Mouse (Mus musculus): ENCODE data around the gene Ptges3. TPM values are rescaled to one million over a fixed set of nuclear protein-coding genes. Genes with fewer than 3 reads are reported as not detected.
"Not testable (repeated sequence)": the region's sequence is repeated elsewhere in the genome, so short reads cannot be mapped to it uniquely, and the experiment has no call there.

The Ptges3 gene
- polyA plus RNA-seq, 1 experiment from 2014 or later, result 278 TPM

- H3K9ac ChIP-seq (ENCODE audit: low read length), result no peak overlapping the region
- H3K9me3 ChIP-seq (replicated peaks; ENCODE audit: control insufficient read depth, low read length), result no peaks in the 10 kb centered on the region
- no peak for ATAC-seq (replicated peaks; ENCODE audit: extremely low read depth, insufficient read depth, low FRiP score)
- H3K27ac ChIP-seq (ENCODE audit: low read length), result no peak overlapping the region
- peak overlapping the region; percentile 15; the same call in 1 of the 2 replicates for H3K4me3 ChIP-seq (ENCODE audit: low read length)
- peaks cover 31% of the 10 kb centered on the region for H3K4me1 ChIP-seq (ENCODE audit: control insufficient read depth, insufficient read depth, low read length)
- 73% methylated on average over 6 of the region's 6 CpGs for WGBS
- H3K27me3 ChIP-seq (ENCODE audit: control insufficient read depth, insufficient read depth, low read length), result no peaks in the 10 kb centered on the region
- peak overlapping the region; percentile 25 for H3K4me2 ChIP-seq (ENCODE audit: low read depth, low read length)
- peaks cover 55% of the 10 kb centered on the region for H3K36me3 ChIP-seq (ENCODE audit: control insufficient read depth, insufficient read depth)
These were observed 27.6 kb downstream of the Ptges3 start for GRCm38 (mm10) chr10:128086391-128086790.

GRCm38 (mm10) chr10:128087216-128087615 is 28.5 kb downstream of the Ptges3 start:
- Histone ChIP-seq H3K36me3 (ENCODE audit: control insufficient read depth, insufficient read depth) (peaks cover 55% of the 10 kb centered on the region), H3K4me1 (ENCODE audit: control insufficient read depth, insufficient read depth, low read length) (peaks cover 32% of the 10 kb centered on the region)
- H3K9me3 ChIP-seq (replicated peaks; ENCODE audit: control insufficient read depth, low read length); H3K27ac ChIP-seq (ENCODE audit: low read length); ATAC-seq (replicated peaks; ENCODE audit: extremely low read depth, insufficient read depth, low FRiP score); H3K9ac ChIP-seq (ENCODE audit: low read length); H3K27me3 ChIP-seq (ENCODE audit: control insufficient read depth, insufficient read depth, low read length); H3K4me3 ChIP-seq (ENCODE audit: low read length); H3K4me2 ChIP-seq (ENCODE audit: low read depth, low read length): not testable (repeated sequence)
- WGBS, result 46% methylated on average over 2 of the region's 2 CpGs

GRCm38 (mm10) chr10:128088181-128088580 is 29.4 kb downstream of the Ptges3 start:
- no peak for ATAC-seq (replicated peaks; ENCODE audit: extremely low read depth, insufficient read depth, low FRiP score)
- H3K9me3 ChIP-seq (replicated peaks; ENCODE audit: control insufficient read depth, low read length), result no peaks in the 10 kb centered on the region
- H3K4me2 ChIP-seq (ENCODE audit: low read depth, low read length), result no peak overlapping the region
- peaks cover 32% of the 10 kb centered on the region for H3K4me1 ChIP-seq (ENCODE audit: control insufficient read depth, insufficient read depth, low read length)
- WGBS, result 85% methylated on average over 5 of the region's 5 CpGs
- peaks cover 55% of the 10 kb centered on the region for H3K36me3 ChIP-seq (ENCODE audit: control insufficient read depth, insufficient read depth)
- no peaks in the 10 kb centered on the region for H3K27me3 ChIP-seq (ENCODE audit: control insufficient read depth, insufficient read depth, low read length)
- H3K4me3 ChIP-seq (ENCODE audit: low read length), result no peak overlapping the region
- H3K9ac ChIP-seq (ENCODE audit: low read length), result no peak overlapping the region
- H3K27ac ChIP-seq (ENCODE audit: low read length), result no peak overlapping the region

- Histone ChIP-seq H3K27ac (ENCODE audit: low read length) (no peak overlapping the region), H3K27me3 (ENCODE audit: control insufficient read depth, insufficient read depth, low read length) (no peaks in the 10 kb centered on the region), H3K4me1 (ENCODE audit: control insufficient read depth, insufficient read depth, low read length) (peaks cover 45% of the 10 kb centered on the region), H3K36me3 (ENCODE audit: control insufficient read depth, insufficient read depth) (peaks cover 53% of the 10 kb centered on the region), H3K4me2 (ENCODE audit: low read depth, low read length) (no peak overlapping the region), H3K9ac (ENCODE audit: low read length) (no peak overlapping the region), H3K4me3 (ENCODE audit: low read length) (no peak overlapping the region), H3K9me3 (replicated peaks; ENCODE audit: control insufficient read depth, low read length) (no peaks in the 10 kb centered on the region)
- ATAC-seq (replicated peaks; ENCODE audit: extremely low read depth, insufficient read depth, low FRiP score), result no peak
- 30% methylated on average over 5 of the region's 5 CpGs for WGBS
These were observed 31.1 kb downstream of the Ptges3 start for GRCm38 (mm10) chr10:128089842-128090241.

DNA sequence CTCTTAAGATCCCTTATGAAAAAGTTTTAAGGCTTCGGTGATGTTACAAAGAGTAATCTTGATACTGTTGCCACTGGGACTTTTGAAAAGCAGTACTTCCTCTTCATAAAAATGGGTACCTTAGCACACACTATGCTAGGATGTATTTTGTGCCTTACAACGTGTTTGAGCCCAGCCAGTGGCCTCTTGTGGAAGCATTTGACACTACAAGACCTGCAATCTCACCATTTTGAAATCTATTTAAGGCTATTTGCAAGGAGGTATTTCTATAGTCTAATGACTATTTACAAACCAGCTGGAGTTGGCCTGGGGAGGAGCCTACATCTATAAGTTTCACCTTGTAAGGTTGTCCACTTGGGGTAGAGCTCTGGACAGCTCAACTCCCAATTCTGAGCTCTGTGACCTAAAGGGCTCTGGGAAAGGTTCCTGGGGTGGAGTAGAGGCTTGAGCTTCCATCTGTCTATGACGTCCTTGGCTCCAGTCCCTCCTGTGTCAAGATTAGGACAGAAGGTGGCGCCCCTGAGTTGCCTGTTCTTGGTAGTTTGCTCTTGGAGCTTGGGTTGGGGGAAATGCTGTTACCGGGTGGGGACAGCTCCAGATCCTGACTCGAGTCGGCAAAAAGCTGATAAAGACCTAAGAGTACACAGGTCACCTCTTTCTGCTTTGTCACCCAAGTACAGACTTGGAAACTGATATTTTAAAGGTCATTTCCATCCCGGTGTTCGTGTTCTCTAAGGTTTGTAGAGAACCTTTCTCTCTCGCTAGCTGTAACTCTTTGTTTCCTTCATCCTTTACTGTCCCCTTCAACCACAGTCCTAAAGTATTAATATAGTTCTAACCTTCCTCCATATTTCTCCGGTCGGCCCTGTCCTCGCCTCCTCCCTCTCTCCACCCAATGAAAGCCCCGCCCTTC is 32.2 kb downstream of the Ptges3 start:
- WGBS, result 5% methylated on average over 14 of the region's 14 CpGs
- Histone ChIP-seq H3K4me3 (ENCODE audit: low read length) (peak overlapping the region; percentile 79), H3K4me1 (ENCODE audit: control insufficient read depth, insufficient read depth, low read length) (peaks cover 45% of the 10 kb centered on the region), H3K9ac (ENCODE audit: low read length) (peak overlapping the region; percentile 87), H3K27me3 (ENCODE audit: control insufficient read depth, insufficient read depth, low read length) (no peaks in the 10 kb centered on the region), H3K4me2 (ENCODE audit: low read depth, low read length) (peak overlapping the region; percentile 86), H3K9me3 (replicated peaks; ENCODE audit: control insufficient read depth, low read length) (no peaks in the 10 kb centered on the region), H3K36me3 (ENCODE audit: control insufficient read depth, insufficient read depth) (peaks cover 42% of the 10 kb centered on the region), H3K27ac (ENCODE audit: low read length) (peak overlapping the region; percentile 97)
- peak; percentile 64 for ATAC-seq (replicated peaks; ENCODE audit: extremely low read depth, insufficient read depth, low FRiP score)

- H3K36me3 ChIP-seq (ENCODE audit: control insufficient read depth, insufficient read depth), result peaks cover 33% of the 10 kb centered on the region
- no peaks in the 10 kb centered on the region for H3K9me3 ChIP-seq (replicated peaks; ENCODE audit: control insufficient read depth, low read length)
- H3K27me3 ChIP-seq (ENCODE audit: control insufficient read depth, insufficient read depth, low read length), result no peaks in the 10 kb centered on the region
- peak within 1 kb of the TSS; percentile 87 for H3K9ac ChIP-seq (ENCODE audit: low read length)
- H3K4me2 ChIP-seq (ENCODE audit: low read depth, low read length), result peak within 1 kb of the TSS; percentile 86
- H3K27ac ChIP-seq (ENCODE audit: low read length), result peak within 1 kb of the TSS; percentile 97
- ATAC-seq (replicated peaks; ENCODE audit: extremely low read depth, insufficient read depth, low FRiP score), result no peak
- peak within 1 kb of the TSS; percentile 79 for H3K4me3 ChIP-seq (ENCODE audit: low read length)
- peaks cover 43% of the 10 kb centered on the region for H3K4me1 ChIP-seq (ENCODE audit: control insufficient read depth, insufficient read depth, low read length)
- WGBS, result 2% methylated on average over 20 of the region's 20 CpGs
These were observed 33.1 kb downstream of the Ptges3 start, which contains the start of gene Baz2a for GRCm38 (mm10) chr10:128091564-128092505. Gene Baz2a, plus strand, starts transcription at chr10:128091577.

- H3K27ac ChIP-seq (ENCODE audit: low read length), result peak overlapping the region; percentile 97
- peak; percentile 61 for ATAC-seq (replicated peaks; ENCODE audit: extremely low read depth, insufficient read depth, low FRiP score)
- peaks cover 26% of the 10 kb centered on the region for H3K36me3 ChIP-seq (ENCODE audit: control insufficient read depth, insufficient read depth)
- H3K4me2 ChIP-seq (ENCODE audit: low read depth, low read length), result peak overlapping the region; percentile 86
- H3K4me1 ChIP-seq (ENCODE audit: control insufficient read depth, insufficient read depth, low read length), result peaks cover 41% of the 10 kb centered on the region
- no peaks in the 10 kb centered on the region for H3K9me3 ChIP-seq (replicated peaks; ENCODE audit: control insufficient read depth, low read length)
- peak overlapping the region; percentile 79 for H3K4me3 ChIP-seq (ENCODE audit: low read length)
- peak overlapping the region; percentile 87 for H3K9ac ChIP-seq (ENCODE audit: low read length)
- no peaks in the 10 kb centered on the region for H3K27me3 ChIP-seq (ENCODE audit: control insufficient read depth, insufficient read depth, low read length)
- under 1% methylated on average over 84 of the region's 88 CpGs for WGBS
These were observed 34.0 kb downstream of the Ptges3 start for GRCm38 (mm10) chr10:128092506-128093495.

Data from heart, embryonic 16.5 days (tissue).